Mouse (Mus musculus): ENCODE measurements around the gene Vamp4.

The Vamp4 gene

GRCm38 (mm10) chr1:162638535-162638934, 68.2 kb downstream of the Vamp4 start:
- in situ Hi-C loops (cut with MboI; ENCODE audit: low pct_unique_long_range_greater_than_20kb in 1 of 2, low sequenced_read_pairs in 2 of 2, unreplicated experiment in 1 of 2) = no loop called here

GRCm38 (mm10) chr1:162639051-162639750, 68.9 kb downstream of the Vamp4 start, which contains the start of gene Myoc:
Gene Myoc, plus strand, starts transcription at chr1:162639155.
- in situ Hi-C loops (cut with MboI; ENCODE audit: low pct_unique_long_range_greater_than_20kb in 1 of 2, low sequenced_read_pairs in 2 of 2, unreplicated experiment in 1 of 2) = no loop called here

GRCm38 (mm10) chr1:162639861-162640260, 69.5 kb downstream of the Vamp4 start:
- in situ Hi-C loops (cut with MboI; ENCODE audit: low pct_unique_long_range_greater_than_20kb in 1 of 2, low sequenced_read_pairs in 2 of 2, unreplicated experiment in 1 of 2) = no loop called here

GRCm38 (mm10) chr1:162642591-162642990, 72.3 kb downstream of the Vamp4 start:
- in situ Hi-C loops (cut with MboI; ENCODE audit: low pct_unique_long_range_greater_than_20kb in 1 of 2, low sequenced_read_pairs in 2 of 2, unreplicated experiment in 1 of 2) = no loop called here

GRCm38 (mm10) chr1:162643752-162644151, 73.4 kb downstream of the Vamp4 start:
- in situ Hi-C loops (cut with MboI; ENCODE audit: low pct_unique_long_range_greater_than_20kb in 1 of 2, low sequenced_read_pairs in 2 of 2, unreplicated experiment in 1 of 2) = no loop called here

GRCm38 (mm10) chr1:162646083-162646686, 75.9 kb downstream of the Vamp4 start:
- in situ Hi-C loops (cut with MboI; ENCODE audit: low pct_unique_long_range_greater_than_20kb in 1 of 2, low sequenced_read_pairs in 2 of 2, unreplicated experiment in 1 of 2) = no loop called here

- in situ Hi-C loops (cut with MboI; ENCODE audit: low pct_unique_long_range_greater_than_20kb in 1 of 2, low sequenced_read_pairs in 2 of 2, unreplicated experiment in 1 of 2) = no loop called here
These were observed 78.1 kb downstream of the Vamp4 start for GRCm38 (mm10) chr1:162648416-162648815.

Data from mouse embryonic stem cell (cell line).